Mouse (Mus musculus): Measurements from ENCODE around the gene BC049715. TPM values are rescaled to one million over a fixed set of nuclear protein-coding genes. Genes with fewer than 3 reads are reported as not detected.

BC049715 gene
- total RNA-seq (2023) = 1 to 10 TPM; 2.5 to 2.8 TPM

DNA sequence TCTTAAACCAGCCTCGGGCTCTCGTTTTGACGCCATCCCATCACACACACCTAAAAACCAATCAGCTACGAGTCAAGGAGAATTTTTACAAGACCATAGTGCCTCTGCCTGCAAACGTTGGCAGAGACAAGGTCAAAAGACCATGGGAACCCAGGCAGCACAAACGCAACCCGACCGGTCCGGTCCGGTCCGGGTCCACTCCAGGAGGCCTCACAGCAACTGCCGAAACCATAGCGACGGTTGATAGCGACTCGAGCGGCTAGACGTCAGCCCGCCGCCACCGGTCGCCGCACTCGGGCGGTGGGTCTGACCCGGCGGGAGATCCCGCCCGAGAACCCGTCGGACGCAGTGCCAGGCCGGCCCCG is at the start of gene BC049715:
TSS of gene BC049715 (plus strand) at position 111 of the 365 bp plus-strand sequence.

DNA sequence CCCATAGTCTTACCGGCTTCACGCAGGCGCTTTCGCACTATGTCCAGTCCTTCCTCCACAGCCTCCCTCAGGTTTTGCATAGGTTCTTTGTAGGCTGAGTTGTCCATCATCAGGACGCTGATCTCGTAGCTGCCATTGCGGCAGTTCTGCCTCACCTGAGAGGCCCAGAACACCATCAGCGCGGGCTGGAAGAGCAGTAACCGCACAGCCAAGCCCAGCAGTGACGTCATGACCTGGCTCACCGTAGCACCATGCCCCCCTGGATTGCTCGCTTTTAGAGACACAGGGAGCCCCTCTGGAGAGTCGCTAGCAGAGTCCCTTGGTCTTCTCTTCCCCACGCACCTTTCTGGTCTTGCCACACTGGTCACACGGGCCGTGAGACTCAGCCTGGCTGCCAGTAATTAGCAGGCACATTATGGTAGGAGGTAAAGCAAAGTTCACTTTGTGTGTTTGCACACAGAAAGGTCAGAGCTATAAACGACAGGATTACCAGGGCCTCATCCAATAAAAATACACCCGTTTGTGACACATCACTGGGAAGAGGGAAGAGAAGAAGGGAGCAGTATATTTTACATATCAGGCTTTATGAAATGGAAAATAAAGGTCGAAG is 45.9 kb upstream of the BC049715 start, which contains the start of gene Gucy2c:
TSS of gene Gucy2c (minus strand) at position 389 of the 610 bp plus-strand sequence.

DNA sequence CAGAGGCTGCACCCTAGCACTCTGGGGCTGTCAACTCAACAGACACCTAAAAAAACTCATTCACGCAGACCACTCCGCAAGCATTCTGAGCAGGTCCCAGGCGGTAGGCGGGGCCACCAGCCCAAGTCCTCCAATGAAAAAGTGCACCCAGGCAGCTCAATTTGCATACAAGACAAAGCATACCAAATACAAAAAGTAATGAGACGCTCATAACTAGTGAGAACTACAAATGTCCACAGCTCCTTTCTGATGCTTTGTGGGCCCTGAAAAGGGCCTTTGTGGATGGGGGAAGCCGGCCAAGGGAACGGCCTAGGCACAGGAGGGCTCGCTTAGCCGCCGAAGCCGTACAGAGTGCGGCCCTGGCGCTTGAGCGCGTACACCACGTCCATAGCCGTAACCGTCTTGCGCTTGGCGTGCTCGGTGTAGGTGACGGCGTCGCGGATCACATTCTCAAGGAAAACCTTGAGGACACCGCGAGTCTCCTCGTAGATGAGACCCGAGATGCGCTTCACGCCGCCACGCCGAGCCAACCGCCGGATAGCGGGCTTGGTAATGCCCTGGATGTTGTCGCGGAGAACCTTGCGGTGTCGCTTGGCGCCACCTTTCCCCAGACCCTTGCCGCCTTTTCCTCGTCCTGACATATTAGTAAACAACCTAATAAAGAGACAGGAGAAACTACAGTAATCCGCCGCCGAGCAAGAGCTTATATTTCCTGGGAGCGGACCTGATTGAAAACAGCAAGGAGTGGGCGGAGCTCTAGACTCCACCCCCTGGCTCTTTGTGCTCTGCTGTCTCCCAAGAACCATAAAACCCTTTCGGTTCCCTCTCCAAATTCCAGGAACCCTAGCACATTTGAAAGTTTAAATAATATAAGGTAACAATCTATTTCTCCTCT is 23.4 kb upstream of the BC049715 start, which contains the start of gene Hist4h4:
TSS of gene Hist4h4 (minus strand) at position 677 of the 895 bp plus-strand sequence.

DNA sequence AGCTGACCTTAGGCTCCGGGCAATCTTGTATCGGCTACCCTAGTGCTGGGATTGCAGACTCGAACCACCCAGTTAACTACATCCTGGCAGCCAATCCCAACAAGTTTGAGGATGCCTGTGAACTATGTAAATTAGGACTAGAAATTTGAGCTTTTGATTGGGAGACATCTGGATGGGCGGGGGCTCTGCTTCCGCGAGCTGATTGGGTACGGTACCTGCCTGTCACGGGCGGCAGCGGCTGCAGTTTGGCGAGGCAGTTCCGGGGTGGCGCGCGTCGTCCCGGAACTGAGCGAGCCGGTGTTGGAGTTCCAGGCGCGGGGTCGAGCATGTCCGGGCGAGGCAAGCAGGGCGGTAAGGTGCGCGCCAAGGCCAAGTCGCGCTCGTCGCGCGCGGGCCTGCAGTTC is 19.4 kb upstream of the BC049715 start, which contains the start of gene H2afj:
TSS of gene H2afj (plus strand) at position 231 of the 404 bp plus-strand sequence.

DNA sequence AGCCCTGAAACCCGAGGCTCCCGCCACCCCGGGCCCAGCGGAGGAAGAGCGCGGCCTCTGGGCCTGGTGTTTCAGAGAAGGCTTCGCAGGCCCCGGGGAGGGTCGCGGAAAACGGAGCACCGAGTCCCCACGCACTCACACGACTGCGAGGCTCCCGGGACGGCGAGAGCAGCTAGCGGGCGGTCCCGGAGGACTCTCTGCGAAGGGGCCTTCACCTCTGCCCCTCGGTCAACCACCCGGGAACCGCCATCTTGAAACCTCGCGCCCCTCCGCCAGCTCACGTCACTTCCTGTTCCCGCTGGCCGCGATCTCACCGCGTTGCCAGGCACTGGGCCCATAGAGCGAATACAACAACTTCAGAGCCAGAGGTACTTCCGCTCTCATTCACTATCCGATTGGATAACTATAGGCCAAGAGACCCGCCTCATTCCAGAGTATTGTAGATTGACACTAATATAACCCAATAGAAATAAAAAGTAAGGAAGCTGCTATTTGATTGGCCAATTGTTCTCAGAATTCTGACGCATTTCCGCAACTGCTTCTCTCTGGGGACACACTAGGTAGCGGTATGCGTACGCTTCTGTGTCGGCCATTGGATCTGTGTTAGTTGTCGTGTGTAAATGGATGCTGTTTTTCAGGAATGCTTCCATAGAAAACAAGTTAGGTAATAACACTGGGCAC is 595 bp downstream of the BC049715 start, which contains the start of gene Wbp11:
TSS of gene Wbp11 (minus strand) at position 353 of the 681 bp plus-strand sequence.

DNA sequence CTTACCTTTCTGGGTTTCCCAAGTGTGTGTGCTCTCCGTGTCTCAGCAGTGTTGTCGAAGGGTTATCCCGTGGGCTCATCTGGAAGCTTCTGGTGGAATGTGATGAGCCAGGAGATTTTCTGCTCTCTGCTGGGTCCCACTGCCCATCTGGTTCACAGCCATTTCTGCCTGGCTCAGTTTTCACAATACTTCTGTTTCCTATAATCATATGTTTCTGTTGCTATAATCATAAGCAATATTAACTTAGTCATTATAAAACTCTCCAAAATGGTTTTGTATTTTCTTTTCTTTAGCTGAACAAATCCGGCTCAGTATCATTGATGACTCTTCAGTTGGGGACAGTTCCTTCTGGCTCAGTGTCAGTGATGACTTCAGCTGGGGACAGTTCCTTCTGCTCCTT is 7.9 kb downstream of the BC049715 start, which contains the start of gene Smco3:
TSS of gene Smco3 (minus strand) at position 101 of the 400 bp plus-strand sequence.

DNA sequence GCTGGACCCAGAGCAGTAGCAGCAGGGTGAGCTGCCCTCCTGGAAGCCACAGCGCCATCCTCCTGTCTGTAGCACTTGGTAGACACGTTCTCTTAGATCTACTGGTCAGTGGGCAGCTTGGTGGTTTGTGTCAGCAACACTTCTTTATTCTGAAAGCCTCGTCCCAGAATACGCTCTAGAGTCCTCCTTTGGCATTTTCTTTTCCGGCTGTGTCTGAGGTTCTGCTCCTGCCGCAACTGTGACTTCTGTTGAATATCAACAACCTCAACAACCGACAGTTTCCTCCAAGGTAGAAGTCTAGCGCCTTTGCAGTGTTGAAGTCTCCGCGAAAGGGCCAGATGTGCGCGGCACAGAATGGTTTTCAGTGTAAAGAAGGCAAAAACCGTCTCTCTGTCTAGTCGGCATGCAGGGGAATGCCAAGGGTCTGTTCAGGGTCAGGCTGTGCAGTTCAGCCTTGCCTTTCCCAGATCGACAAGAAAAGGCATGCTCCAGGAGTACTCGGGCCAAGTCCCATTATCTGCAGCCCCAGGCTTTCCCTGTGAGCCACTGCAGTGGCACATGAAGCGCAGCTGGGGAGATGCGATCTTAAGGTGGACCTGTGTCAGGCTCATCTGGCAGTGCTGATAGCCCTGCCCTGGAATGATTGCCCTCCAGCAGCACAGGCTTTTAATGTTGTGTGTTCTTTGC is 29.9 kb downstream of the BC049715 start, which contains the start of gene Art4:
TSS of gene Art4 (minus strand) at position 548 of the 687 bp plus-strand sequence.

DNA sequence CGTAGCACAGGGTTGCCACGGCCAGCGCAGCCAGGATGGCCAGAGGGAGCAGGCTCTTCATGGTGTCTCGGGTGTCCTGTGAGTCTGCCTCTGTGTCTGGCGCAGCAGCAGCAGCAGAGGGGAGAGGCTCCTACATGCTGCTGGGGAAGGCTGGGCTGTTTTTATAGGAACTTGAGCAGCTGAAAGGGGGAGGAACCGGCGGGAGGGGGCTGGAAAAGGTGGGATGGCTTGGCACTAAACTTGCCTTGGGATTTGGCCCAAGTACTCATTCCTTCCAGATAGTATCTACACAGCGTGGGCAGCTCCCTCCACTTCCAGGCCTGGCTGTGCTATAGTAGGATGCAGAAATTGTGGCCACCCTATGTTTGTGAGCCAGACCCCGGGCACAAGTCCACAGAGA is 48.2 kb downstream of the BC049715 start, which contains the start of gene Mgp:
TSS of gene Mgp (minus strand) at position 154 of the 400 bp plus-strand sequence.

Other genes starting within 250 kb of the BC049715 start
- 100 to 1,000 TPM; 638 to 655 TPM for gene Plbd1, start 165.7 kb upstream of the BC049715 start, total RNA-seq (2023)
- under 1 TPM; 0.31 to 0.53 TPM for gene Gucy2c, start 45.9 kb upstream of the BC049715 start, total RNA-seq (2023)
- gene Hist4h4, start 23.2 kb upstream of the BC049715 start, total RNA-seq (2023) = 10 to 100 TPM; 68.4 to 70.9 TPM
- 10 to 100 TPM; 86.8 to 98.0 TPM for gene H2afj, start 19.4 kb upstream of the BC049715 start, total RNA-seq (2023)
- gene Wbp11, start 607 bp downstream of the BC049715 start, total RNA-seq (2023) = 100 to 1,000 TPM in 1 of 2 experiments, 10 to 100 TPM in 1; 94.5 to 101 TPM
- not detected for gene Smco3, start 7.8 kb downstream of the BC049715 start, total RNA-seq (2023)
- gene Art4, start 30.1 kb downstream of the BC049715 start, total RNA-seq (2023) = 1 to 10 TPM in 1 of 2 experiments, under 1 TPM in 1; 0.24 to 1.1 TPM
- gene Mgp, start 48.2 kb downstream of the BC049715 start, total RNA-seq (2023) = not detected
- gene Erp27, start 94.6 kb downstream of the BC049715 start, total RNA-seq (2023) = 1 to 10 TPM; 4.8 to 5.0 TPM
- under 1 TPM in 1 of 2 experiments, not detected in 1; 0.07 TPM for gene Pde6h, start 96.2 kb downstream of the BC049715 start, total RNA-seq (2023)
- gene Arhgdib, start 114.3 kb downstream of the BC049715 start, total RNA-seq (2023) = 1,000 to 10,000 TPM; 2,191 to 2,276 TPM

All from neutrophil, adult 59 days (primary cell).